Mouse (Mus musculus) MEL (cell line): ENCODE measurements at regions not wholly inside any gene's neighbourhood (a gene's known extent, or its start where the extent isn't known, plus 50 kb on each side); places are given as distances from the start of the nearest gene placed in this dataset.

ENCODE experiments used
- DNase-seq: peaks from one replicate; pipeline ENCODE4 v3.0.0; 2011; ENCODE audit warnings: low read depth, low spot score
- H3K27ac ChIP-seq: 2 replicates; pipeline ENCODE4 v1.5.1; 2012; ENCODE audit warnings: low read depth, mild to moderate bottlenecking, control low read depth, low read length, moderate library complexity; ENCODE audit not compliant: control insufficient read depth
- H3K27me3 ChIP-seq, 2 experiments: fragments of 150-350 bp in 1 of 2; sonication (generic) in 1 of 2; 2 replicates each; pipeline ENCODE4 v1.6.1; 2012; ENCODE audit warnings: low read length in 2 of 2, mild to moderate bottlenecking in 2 of 2, improper control_type of control experiment in 1 of 2, moderate library complexity in 1 of 2; ENCODE audit not compliant: insufficient read depth in 2 of 2, control insufficient read depth in 1 of 2
- H3K36me3 ChIP-seq, 2 experiments: 2 replicates each; pipeline ENCODE4 v1.6.1; 2012 to 2014; ENCODE audit warnings: low read length in 2 of 2, improper control_type of control experiment in 1 of 2, inconsistent platforms in 1 of 2, mild to moderate bottlenecking in 1 of 2; ENCODE audit not compliant: insufficient read depth in 2 of 2, control insufficient read depth in 1 of 2
- H3K4me1 ChIP-seq, 2 experiments: fragments of 150-350 bp in 1 of 2; sonication (generic) in 1 of 2; 2 replicates each; pipeline ENCODE4 v1.6.1; 2012; ENCODE audit warnings: low read length in 2 of 2, improper control_type of control experiment in 1 of 2, mild to moderate bottlenecking in 1 of 2; ENCODE audit not compliant: insufficient read depth in 2 of 2, control insufficient read depth in 1 of 2
- H3K4me3 ChIP-seq, 2 experiments: fragments of 150-350 bp in 1 of 2; sonication (generic) in 1 of 2; 2 replicates each; pipeline ENCODE4 v1.5.1; 2012; ENCODE audit warnings: low read depth in 2 of 2, low read length in 2 of 2, mild to moderate bottlenecking in 2 of 2, moderate library complexity in 2 of 2, control low read depth in 1 of 2, improper control_type of control experiment in 1 of 2; ENCODE audit not compliant: control insufficient read depth in 1 of 2, insufficient read depth in 1 of 2
- H3K79me2 ChIP-seq: 2 replicates; pipeline ENCODE4 v1.6.1; 2012; ENCODE audit warnings: mild to moderate bottlenecking, low read length, moderate library complexity; ENCODE audit not compliant: control insufficient read depth, poor library complexity, insufficient read depth
- H3K9ac ChIP-seq: 2 replicates; pipeline ENCODE4 v1.6.1; 2012; ENCODE audit warnings: low read depth, mild to moderate bottlenecking, control low read depth, low read length, moderate library complexity; ENCODE audit not compliant: control insufficient read depth, poor library complexity, severe bottlenecking
- H3K9me3 ChIP-seq: fragments of 150-350 bp; sonication (generic); replicated peaks from 2 replicates; pipeline ENCODE4 v1.6.1; 2012; ENCODE audit warnings: mild to moderate bottlenecking, low read length, improper control_type of control experiment, moderate library complexity; ENCODE audit not compliant: insufficient read depth
- BHLHE40 ChIP-seq: IDR thresholded peaks from 2 replicates; pipeline ENCODE4 v1.6.1; 2012; ENCODE audit warnings: low read depth, mild to moderate bottlenecking, inconsistent platforms, low read length, improper control_type of control experiment, borderline replicate concordance
- CHD1 ChIP-seq: IDR thresholded peaks from 2 replicates; pipeline ENCODE4 v1.6.1; 2012; ENCODE audit warnings: low read depth, mild to moderate bottlenecking, inconsistent platforms, low read length, improper control_type of control experiment
- EP300 ChIP-seq, 2 experiments: IDR thresholded peaks; 2 replicates each; pipeline ENCODE4 v1.6.1; 2011; ENCODE audit warnings: improper control_type of control experiment in 2 of 2, low read length in 2 of 2, low read depth in 1 of 2, mild to moderate bottlenecking in 1 of 2
- ETS1 ChIP-seq: IDR thresholded peaks from 2 replicates; pipeline ENCODE4 v1.6.1; 2012; ENCODE audit warnings: low read depth, mild to moderate bottlenecking, inconsistent platforms, low read length, improper control_type of control experiment, moderate library complexity
- JUND ChIP-seq: IDR thresholded peaks from 2 replicates; pipeline ENCODE4 v1.6.1; 2011; ENCODE audit warnings: low read depth, mild to moderate bottlenecking, improper control_type of control experiment, low read length
- MAX ChIP-seq: IDR thresholded peaks from 2 replicates; pipeline ENCODE4 v1.6.1; 2011; ENCODE audit warnings: low read length, improper control_type of control experiment
- MAZ ChIP-seq: IDR thresholded peaks from 2 replicates; pipeline ENCODE4 v1.6.1; 2012; ENCODE audit warnings: low read depth, mild to moderate bottlenecking, inconsistent platforms, low read length, improper control_type of control experiment
- MEF2A ChIP-seq: IDR thresholded peaks from 2 replicates; pipeline ENCODE4 v1.6.1; 2014; ENCODE audit warnings: low read depth, mild to moderate bottlenecking, inconsistent platforms, low read length, improper control_type of control experiment; ENCODE audit not compliant: poor library complexity, insufficient replicate concordance, severe bottlenecking; ENCODE audit errors: extremely low read depth
- MYB ChIP-seq: IDR thresholded peaks from 2 replicates; pipeline ENCODE4 v1.6.1; 2011; ENCODE audit warnings: mild to moderate bottlenecking, low read depth, low read length, improper control_type of control experiment
- NRF1 ChIP-seq: IDR thresholded peaks from 2 replicates; pipeline ENCODE4 v1.6.1; 2014; ENCODE audit warnings: low read depth, mild to moderate bottlenecking, inconsistent platforms, low read length, improper control_type of control experiment, moderate library complexity; ENCODE audit not compliant: poor library complexity, insufficient read depth, severe bottlenecking
- POLR2AphosphoS5 ChIP-seq: IDR thresholded peaks from 2 replicates; pipeline ENCODE4 v1.6.1; 2012; ENCODE audit warnings: low read depth, borderline replicate concordance, mild to moderate bottlenecking, inconsistent platforms, low read length, moderate library complexity, mixed read lengths
- RAD21 ChIP-seq: IDR thresholded peaks from 2 replicates; pipeline ENCODE4 v1.6.1; 2011; ENCODE audit warnings: mild to moderate bottlenecking, low read depth, low read length, improper control_type of control experiment
- RCOR1 ChIP-seq: IDR thresholded peaks from 2 replicates; pipeline ENCODE4 v1.6.1; 2012; ENCODE audit warnings: low read depth, mild to moderate bottlenecking, inconsistent platforms, low read length, improper control_type of control experiment
- SMC3 ChIP-seq: IDR thresholded peaks from 2 replicates; pipeline ENCODE4 v1.6.1; 2011; ENCODE audit warnings: low read depth, low read length, improper control_type of control experiment
- TAL1 ChIP-seq: IDR thresholded peaks from 2 replicates; pipeline ENCODE4 v1.6.1; 2012; ENCODE audit warnings: mild to moderate bottlenecking, inconsistent platforms, low read length, moderate library complexity, mixed read lengths
- TCF12 ChIP-seq: IDR thresholded peaks from 2 replicates; pipeline ENCODE4 v1.6.1; 2014; ENCODE audit warnings: low read depth, mild to moderate bottlenecking, inconsistent platforms, low read length, improper control_type of control experiment, moderate library complexity
- USF1 ChIP-seq: IDR thresholded peaks from 2 replicates; pipeline ENCODE4 v1.6.1; 2014; ENCODE audit warnings: low read depth, mild to moderate bottlenecking, inconsistent platforms, low read length, improper control_type of control experiment, moderate library complexity
- USF2 ChIP-seq, 2 experiments: IDR thresholded peaks; 2 replicates each; pipeline ENCODE4 v1.6.1; 2011 to 2012; ENCODE audit warnings: improper control_type of control experiment in 2 of 2, low read length in 2 of 2, borderline replicate concordance in 1 of 2, inconsistent platforms in 1 of 2, low read depth in 1 of 2, mild to moderate bottlenecking in 1 of 2; ENCODE audit not compliant: insufficient read depth in 1 of 2
- ZKSCAN1 ChIP-seq: IDR thresholded peaks from 2 replicates; pipeline ENCODE4 v1.6.1; 2012; ENCODE audit warnings: low read depth, mild to moderate bottlenecking, inconsistent platforms, low read length, improper control_type of control experiment, moderate library complexity
- ZMIZ1 ChIP-seq: IDR thresholded peaks from 2 replicates; pipeline ENCODE4 v1.6.1; 2012; ENCODE audit warnings: low read depth, mild to moderate bottlenecking, inconsistent platforms, low read length, improper control_type of control experiment, moderate library complexity

DNA sequence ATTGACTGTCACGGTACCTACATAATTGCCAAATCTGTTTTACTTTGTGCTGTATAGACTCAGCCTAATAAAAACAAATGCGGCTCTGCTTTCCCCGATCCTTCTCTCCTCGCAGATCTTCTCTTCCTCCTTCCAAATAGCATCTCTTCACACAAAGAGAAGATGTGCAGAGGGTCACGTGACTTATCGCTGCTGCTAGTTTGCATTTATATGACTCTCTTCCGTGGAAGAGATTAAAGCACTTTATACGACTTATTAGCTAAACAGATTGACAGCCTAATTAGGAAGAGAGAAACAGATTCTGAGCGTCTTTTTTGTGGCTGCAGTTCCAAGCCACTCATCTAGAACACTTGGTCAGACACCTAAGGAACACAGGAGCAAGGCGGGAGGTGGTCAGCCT is 71.1 kb downstream of the Dad1 start:
- Histone ChIP-seq H3K9ac (no peak overlapping the region), H3K9me3 (no peaks in the 10 kb centered on the region), H3K4me1 (no peaks in the 10 kb centered on the region), H3K36me3 (no peaks in the 10 kb centered on the region), H3K79me2 (no peaks in the 10 kb centered on the region), H3K4me3 (no peak overlapping the region), H3K27me3 (peaks cover 0 to 7% of the 10 kb centered on the region in 2 experiments), H3K27ac (no peak overlapping the region)
- TF ChIP-seq USF1 = peak; percentile 47; the same call in 1 of the 2 replicates
- TF ChIP-seq NRF1 = no peak
- no peak for TF ChIP-seq BHLHE40
- TF ChIP-seq SMC3 = no peak
- no peak for TF ChIP-seq MAX
- TF ChIP-seq ETS1 = no peak
- no peak for TF ChIP-seq MEF2A
- no peak for TF ChIP-seq ZMIZ1
- DNase-seq = no peak

DNA sequence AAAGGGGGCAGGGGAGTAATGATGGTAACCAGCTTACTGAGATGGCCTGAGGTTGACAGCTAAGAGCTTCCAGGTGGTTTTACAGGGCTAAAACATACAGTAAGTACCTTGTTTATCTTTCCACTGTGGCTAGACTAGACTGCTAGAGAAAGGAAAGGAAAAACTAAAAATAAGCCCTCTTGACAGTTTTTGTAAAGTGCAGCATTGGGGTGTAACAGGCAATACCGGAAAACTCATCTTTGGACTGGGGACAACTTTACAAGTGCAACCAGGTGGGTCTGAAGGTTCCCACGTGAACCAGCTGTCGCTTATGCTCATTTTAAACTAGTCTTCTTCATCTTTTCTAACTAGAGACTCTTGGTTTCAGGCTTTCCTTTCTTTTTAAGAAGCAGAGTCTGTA is 72.6 kb downstream of the Dad1 start:
- H3K9me3 ChIP-seq = no peaks in the 10 kb centered on the region
- no peak overlapping the region for H3K27ac ChIP-seq
- no peak overlapping the region for H3K4me3 ChIP-seq
- H3K36me3 ChIP-seq = no peaks in the 10 kb centered on the region
- no peak overlapping the region for H3K9ac ChIP-seq
- no peak for TF ChIP-seq JUND
- no peak for TF ChIP-seq ETS1
- no peak for TF ChIP-seq EP300 (IDR thresholded peaks at IDR 0.05; ENCODE audit: low read depth in 1 of 2, low read length in 2 of 2)
- TF ChIP-seq USF2 (IDR thresholded peaks at IDR 0.05; ENCODE audit: borderline replicate concordance in 1 of 2, insufficient read depth in 1 of 2, low read depth in 1 of 2, low read length in 2 of 2) = no peak
- no peak for TF ChIP-seq BHLHE40
- TF ChIP-seq POLR2AphosphoS5 = no peak
- DNase-seq = no peak
- peaks cover 0 to 4% of the 10 kb centered on the region in 2 experiments; a peak in 1 of 4 replicates for H3K4me1 ChIP-seq
- peaks cover 0 to 6% of the 10 kb centered on the region in 2 experiments for H3K27me3 ChIP-seq
- H3K79me2 ChIP-seq = no peaks in the 10 kb centered on the region

DNA sequence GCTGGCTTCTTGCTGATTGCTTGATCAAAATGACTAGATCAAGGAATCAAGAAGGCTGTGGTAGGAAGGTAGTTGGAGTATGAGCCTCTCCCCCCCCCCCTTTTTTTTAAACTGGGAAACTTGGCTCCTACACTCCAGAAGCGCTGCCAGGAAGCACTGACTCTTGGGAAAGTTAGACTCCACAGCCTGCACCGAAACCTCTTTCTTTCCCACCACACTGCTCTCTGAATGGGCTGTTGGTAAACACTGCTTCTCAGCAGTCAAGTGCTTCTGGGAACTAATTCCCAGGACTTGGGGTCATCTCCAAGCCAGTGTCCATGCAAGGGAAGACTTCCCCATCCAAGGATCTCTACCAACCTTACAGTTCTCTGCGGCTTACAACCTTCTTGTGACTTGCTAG is 73.2 kb downstream of the Dad1 start:
- Histone ChIP-seq H3K9me3 (no peaks in the 10 kb centered on the region), H3K27me3 (peaks cover 0 to 6% of the 10 kb centered on the region in 2 experiments), H3K9ac (no peak overlapping the region), H3K27ac (no peak overlapping the region), H3K79me2 (no peaks in the 10 kb centered on the region), H3K4me3 (no peak overlapping the region), H3K4me1 (peaks cover 0 to 8% of the 10 kb centered on the region in 2 experiments; a peak in 2 of 4 replicates), H3K36me3 (peaks cover 0 to 2% of the 10 kb centered on the region in 2 experiments; a peak in 1 of 4 replicates)
- no peak for DNase-seq
- TF ChIP-seq RCOR1 (no peak), RAD21 (no peak), TAL1 (no peak), MAZ (no peak), TCF12 (no peak), ZKSCAN1 (no peak), CHD1 (no peak), NRF1 (no peak), POLR2AphosphoS5 (no peak), MEF2A (no peak), MYB (no peak), USF1 (no peak)
